Mouse (Mus musculus): Measurements from ENCODE around the gene Fam206a.

Gene Fam206a

GRCm38 (mm10) chr4:56801907-56802668 is at the start of gene Fam206a, which contains the start of gene Elp1:
Fam206a (plus strand) TSS chr4:56802345.
Elp1 (minus strand) TSS chr4:56802331.
- DNase-seq (ENCODE audit: low spot score in 2 of 2), result peak; percentile 93 to 97

- no peak for DNase-seq (ENCODE audit: low spot score in 2 of 2)
Observed at GRCm38 (mm10) chr4:56756021-56756420, 46.1 kb upstream of the Fam206a start.

GRCm38 (mm10) chr4:56756966-56757600 is 45.1 kb upstream of the Fam206a start:
- DNase-seq (ENCODE audit: low spot score in 2 of 2), result no peak

- DNase-seq (ENCODE audit: low spot score in 2 of 2), result no peak
Observed at GRCm38 (mm10) chr4:56757693-56758092, 44.5 kb upstream of the Fam206a start.

- no peak for DNase-seq (ENCODE audit: low spot score in 2 of 2)
Observed at GRCm38 (mm10) chr4:56767861-56768284, 34.3 kb upstream of the Fam206a start.

- DNase-seq (ENCODE audit: low spot score in 2 of 2), result no peak
Observed at GRCm38 (mm10) chr4:56768913-56769312, 33.2 kb upstream of the Fam206a start.

GRCm38 (mm10) chr4:56771065-56771464 is 31.1 kb upstream of the Fam206a start:
- no peak for DNase-seq (ENCODE audit: low spot score in 2 of 2)

- DNase-seq (ENCODE audit: low spot score in 2 of 2), result no peak
Observed at GRCm38 (mm10) chr4:56791373-56791772, 10.8 kb upstream of the Fam206a start.

- no peak for DNase-seq (ENCODE audit: low spot score in 2 of 2)
Observed at GRCm38 (mm10) chr4:56802669-56803150, 565 bp downstream of the Fam206a start.

- DNase-seq (ENCODE audit: low spot score in 2 of 2), result no peak
Observed at GRCm38 (mm10) chr4:56809050-56809449, 6.9 kb downstream of the Fam206a start.

- no peak for DNase-seq (ENCODE audit: low spot score in 2 of 2)
Observed at GRCm38 (mm10) chr4:56811642-56812041, 9.5 kb downstream of the Fam206a start.

GRCm38 (mm10) chr4:56812096-56812495 is 10.0 kb downstream of the Fam206a start:
- DNase-seq (ENCODE audit: low spot score in 2 of 2), result no peak

GRCm38 (mm10) chr4:56815131-56815530 is 13.0 kb downstream of the Fam206a start:
- no peak for DNase-seq (ENCODE audit: low spot score in 2 of 2)

- DNase-seq (ENCODE audit: low spot score in 2 of 2), result no peak
Observed at GRCm38 (mm10) chr4:56820017-56820550, 17.9 kb downstream of the Fam206a start.

- DNase-seq (ENCODE audit: low spot score in 2 of 2), result no peak
Observed at GRCm38 (mm10) chr4:56824231-56824630, 22.1 kb downstream of the Fam206a start.

- DNase-seq (ENCODE audit: low spot score in 2 of 2), result no peak
Observed at GRCm38 (mm10) chr4:56828932-56829331, 26.8 kb downstream of the Fam206a start.

- DNase-seq (ENCODE audit: low spot score in 2 of 2), result peak; percentile 37 to 53
Observed at GRCm38 (mm10) chr4:56829511-56829921, 27.4 kb downstream of the Fam206a start.

- no peak for DNase-seq (ENCODE audit: low spot score in 2 of 2)
Observed at GRCm38 (mm10) chr4:56831013-56831609, 29.0 kb downstream of the Fam206a start.

GRCm38 (mm10) chr4:56831998-56832397 is 29.9 kb downstream of the Fam206a start:
- no peak for DNase-seq (ENCODE audit: low spot score in 2 of 2)

GRCm38 (mm10) chr4:56837661-56838060 is 35.5 kb downstream of the Fam206a start:
- DNase-seq (ENCODE audit: low spot score in 2 of 2), result no peak

- no peak for DNase-seq (ENCODE audit: low spot score in 2 of 2)
Observed at GRCm38 (mm10) chr4:56840297-56840696, 38.2 kb downstream of the Fam206a start.

- DNase-seq (ENCODE audit: low spot score in 2 of 2), result no peak
Observed at GRCm38 (mm10) chr4:56842501-56842900, 40.4 kb downstream of the Fam206a start.

Data from urinary bladder, postnatal 36 days (tissue).